Mouse (Mus musculus) lung, adult 2 months (tissue): Measurements from ENCODE around the gene Cct8l1.

ENCODE experiments used
- CTCF ChIP-seq: fragments of 200-500 bp; IDR thresholded peaks from 2 replicates; pipeline ENCODE4 v1.5.1; 2011; ENCODE audit warnings: mild to moderate bottlenecking, low read length, control low read depth; ENCODE audit not compliant: insufficient read depth
- POLR2A ChIP-seq: fragments of 200-500 bp; IDR thresholded peaks from 2 replicates; pipeline ENCODE4 v1.6.1; 2011; ENCODE audit warnings: low read depth, mild to moderate bottlenecking, control low read depth, low read length, borderline replicate concordance; ENCODE audit errors: extremely low read depth

- TF ChIP-seq CTCF: no peak
- no peak for TF ChIP-seq POLR2A
These were observed 39.8 kb downstream of the Cct8l1 start for GRCm38 (mm10) chr5:25555684-25556083.
